Mouse (Mus musculus) lung, postnatal 0 days (tissue): Measurements from ENCODE around the gene Srcap.

Experiments used
- CTCF ChIP-seq: IDR thresholded peaks from 2 replicates; pipeline ENCODE4 v1.5.1; 2016; ENCODE audit warnings: antibody characterized with exemption, mild to moderate bottlenecking
- EP300 ChIP-seq: IDR thresholded peaks from 2 replicates; pipeline ENCODE4 v1.6.1; 2016; ENCODE audit warnings: antibody characterized with exemption, mild to moderate bottlenecking, control low read depth

DNA sequence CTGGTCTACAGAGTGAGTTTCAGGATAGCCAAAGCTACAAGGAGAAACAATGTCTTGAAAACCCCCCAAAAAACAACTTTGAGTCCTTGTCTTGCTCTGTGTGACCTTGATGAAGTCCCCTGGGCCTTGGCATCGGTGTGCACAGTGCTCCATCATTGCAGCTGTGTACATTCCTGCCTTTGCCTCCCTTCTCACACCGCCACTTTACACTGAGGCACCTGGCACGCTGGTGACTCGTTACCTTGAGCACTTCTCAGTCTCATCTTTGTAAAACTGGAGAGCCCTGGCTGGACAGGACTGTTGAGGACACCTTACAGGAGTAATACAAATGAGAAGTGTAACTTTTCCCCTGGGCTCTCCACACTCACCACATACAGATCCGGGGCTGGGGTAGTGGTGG is 75.4 kb downstream of the Srcap start:
- TF ChIP-seq CTCF (no peak), EP300 (no peak)
